Mouse (Mus musculus) small intestine, adult 2 months (tissue): ENCODE data around the gene Cavin3. TPM values are rescaled to one million over a fixed set of nuclear protein-coding genes. Genes with fewer than 3 reads are reported as not detected.
"Not testable (repeated sequence)": the region's sequence is repeated elsewhere in the genome, so short reads cannot be mapped to it uniquely, and the experiment has no call there.

Experiments used
- H3K27ac ChIP-seq: fragments of 200-500 bp; 2 replicates; pipeline ENCODE4 v1.5.1; 2012; ENCODE audit warnings: low read depth, low read length, control low read depth, inconsistent platforms; ENCODE audit not compliant: insufficient read depth
- H3K27me3 ChIP-seq: fragments of 200-500 bp; 2 replicates; pipeline ENCODE4 v1.6.1; 2012; ENCODE audit warnings: mild to moderate bottlenecking, moderate library complexity, low read length, inconsistent platforms; ENCODE audit not compliant: control insufficient read depth, insufficient read depth
- H3K36me3 ChIP-seq: fragments of 200-500 bp; 2 replicates; pipeline ENCODE4 v1.6.1; 2012; ENCODE audit warnings: mild to moderate bottlenecking, low read length, control low read depth, inconsistent platforms; ENCODE audit not compliant: control insufficient read depth, insufficient read depth
- H3K4me1 ChIP-seq: fragments of 200-500 bp; 2 replicates; pipeline ENCODE4 v1.6.1; 2012; ENCODE audit warnings: low read length, inconsistent platforms, mixed read lengths; ENCODE audit not compliant: control insufficient read depth, insufficient read depth, insufficient read length
- H3K4me3 ChIP-seq: fragments of 200-500 bp; 2 replicates; pipeline ENCODE4 v1.5.1; 2012; ENCODE audit warnings: low read depth, mild to moderate bottlenecking, control low read depth, inconsistent platforms, low read length, moderate library complexity
- CTCF ChIP-seq: fragments of 200-500 bp; IDR thresholded peaks from 2 replicates; pipeline ENCODE4 v1.5.1; 2012; ENCODE audit warnings: low read depth, mild to moderate bottlenecking, control low read depth, inconsistent platforms, low read length, moderate library complexity, mixed read lengths; ENCODE audit not compliant: insufficient replicate concordance, insufficient read length; ENCODE audit errors: extremely low read depth
- POLR2A ChIP-seq: fragments of 200-500 bp; IDR thresholded peaks from 2 replicates; pipeline ENCODE4 v1.6.1; 2012; ENCODE audit warnings: low read depth, mild to moderate bottlenecking, control low read depth, inconsistent platforms, low read length, moderate library complexity
- WGBS: fragments of 180-500 bp; shearing (Covaris S2); methylation state at CpG from one replicate; pipeline ENCODE4 v1.1.7; 2018; 5-methylcytosine and 5-hydroxymethylcytosine counted together
- polyA plus RNA-seq: library from polyadenylated mRNA; depleted of rRNA; stranded (reverse); fragments of >200 nt; gene quantifications from 2 replicates; pipeline ENCODE4 v1.2.3, GENCODE M21; 2012

Gene Cavin3
- polyA plus RNA-seq, 1 experiment, result 37.1 TPM

- TF ChIP-seq CTCF (no peak), POLR2A (no peak)
- no peak overlapping the region for H3K4me3 ChIP-seq
- 20% methylated on average over 1 of the region's 1 CpGs for WGBS
- H3K27ac ChIP-seq, result no peak overlapping the region
- H3K4me1 ChIP-seq, result no peaks in the 10 kb centered on the region
- no peaks in the 10 kb centered on the region for H3K27me3 ChIP-seq
- H3K36me3 ChIP-seq, result no peaks in the 10 kb centered on the region
Observed at GRCm38 (mm10) chr7:105472607-105473006, 9.5 kb downstream of the Cavin3 start.

GRCm38 (mm10) chr7:105465505-105465904 lies 16.6 kb downstream of the Cavin3 start:
- not testable (repeated sequence) for H3K27ac ChIP-seq, H3K36me3 ChIP-seq, H3K4me3 ChIP-seq, H3K27me3 ChIP-seq, H3K4me1 ChIP-seq
- WGBS, result 81% methylated on average over 5 of the region's 5 CpGs

- no peaks in the 10 kb centered on the region for H3K4me1 ChIP-seq
- TF ChIP-seq POLR2A (no peak), CTCF (no peak)
- H3K27ac ChIP-seq, result no peak overlapping the region
- no peaks in the 10 kb centered on the region for H3K27me3 ChIP-seq
- no peaks in the 10 kb centered on the region for H3K36me3 ChIP-seq
- H3K4me3 ChIP-seq, result no peak overlapping the region
Observed at GRCm38 (mm10) chr7:105458546-105458945, 23.6 kb downstream of the Cavin3 start.

DNA sequence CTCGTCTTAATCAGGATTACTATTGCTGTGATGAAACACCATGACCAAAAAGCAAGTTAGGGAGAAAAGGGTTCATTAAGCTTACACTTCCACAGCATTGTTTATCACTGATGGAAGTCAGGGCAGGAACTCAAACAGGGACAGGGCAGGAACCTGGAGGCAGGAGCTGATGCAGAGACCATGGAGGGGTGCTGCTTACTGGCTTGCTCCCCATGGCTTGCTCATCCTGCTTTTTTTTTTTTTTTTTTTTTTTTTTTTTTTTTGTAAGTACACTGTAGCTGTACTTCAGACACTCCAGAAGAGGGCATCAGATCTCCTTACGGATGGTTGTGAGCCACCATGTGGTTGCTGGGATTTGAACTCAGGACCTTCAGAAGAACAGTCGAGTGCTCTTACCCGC lies 28.8 kb downstream of the Cavin3 start:
- not testable (repeated sequence) for H3K4me3 ChIP-seq, H3K36me3 ChIP-seq, H3K27me3 ChIP-seq, H3K4me1 ChIP-seq, H3K27ac ChIP-seq
- WGBS, result 83% methylated on average over 4 of the region's 4 CpGs

DNA sequence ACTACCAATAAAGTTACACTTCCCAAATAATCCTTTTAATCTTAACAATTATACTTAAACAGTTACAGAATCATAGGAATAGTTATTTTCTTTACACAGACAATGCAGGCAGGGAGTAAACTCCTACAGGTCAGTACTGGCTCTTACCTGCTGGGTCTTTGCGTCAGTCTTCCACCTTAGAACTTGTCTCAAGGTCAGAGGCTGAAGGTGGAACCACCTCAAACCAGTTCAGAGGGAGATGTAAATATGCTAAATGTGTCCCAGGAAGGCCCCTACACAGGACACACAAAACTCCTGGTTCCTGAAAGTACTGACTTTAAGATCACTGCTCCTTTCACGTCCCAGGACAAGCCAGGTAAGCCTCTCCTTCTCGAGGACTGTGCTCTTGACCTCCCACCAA lies 37.0 kb downstream of the Cavin3 start:
- H3K36me3 ChIP-seq, result no peaks in the 10 kb centered on the region
- no peaks in the 10 kb centered on the region for H3K27me3 ChIP-seq
- WGBS, result 63% methylated on average over 3 of the region's 3 CpGs
- H3K27ac ChIP-seq, result no peak overlapping the region
- no peaks in the 10 kb centered on the region for H3K4me1 ChIP-seq
- no peak overlapping the region for H3K4me3 ChIP-seq
- TF ChIP-seq CTCF (no peak), POLR2A (no peak)

- no peak overlapping the region for H3K4me3 ChIP-seq
- H3K27me3 ChIP-seq, result no peaks in the 10 kb centered on the region
- H3K4me1 ChIP-seq, result no peaks in the 10 kb centered on the region
- no peak for TF ChIP-seq CTCF
- no peak for TF ChIP-seq POLR2A
- WGBS, result 30% methylated on average over 4 of the region's 4 CpGs
- no peaks in the 10 kb centered on the region for H3K36me3 ChIP-seq
- H3K27ac ChIP-seq, result no peak overlapping the region
Observed at GRCm38 (mm10) chr7:105441426-105441825, 40.7 kb downstream of the Cavin3 start.

- H3K36me3 ChIP-seq, result no peaks in the 10 kb centered on the region
- TF ChIP-seq POLR2A, result no peak
- no peak for TF ChIP-seq CTCF
- 73% methylated on average over 7 of the region's 7 CpGs for WGBS
- no peak overlapping the region for H3K4me3 ChIP-seq
- H3K27ac ChIP-seq, result no peak overlapping the region
- H3K27me3 ChIP-seq, result no peaks in the 10 kb centered on the region
- no peaks in the 10 kb centered on the region for H3K4me1 ChIP-seq
Observed at GRCm38 (mm10) chr7:105437979-105438772, 43.9 kb downstream of the Cavin3 start.

DNA sequence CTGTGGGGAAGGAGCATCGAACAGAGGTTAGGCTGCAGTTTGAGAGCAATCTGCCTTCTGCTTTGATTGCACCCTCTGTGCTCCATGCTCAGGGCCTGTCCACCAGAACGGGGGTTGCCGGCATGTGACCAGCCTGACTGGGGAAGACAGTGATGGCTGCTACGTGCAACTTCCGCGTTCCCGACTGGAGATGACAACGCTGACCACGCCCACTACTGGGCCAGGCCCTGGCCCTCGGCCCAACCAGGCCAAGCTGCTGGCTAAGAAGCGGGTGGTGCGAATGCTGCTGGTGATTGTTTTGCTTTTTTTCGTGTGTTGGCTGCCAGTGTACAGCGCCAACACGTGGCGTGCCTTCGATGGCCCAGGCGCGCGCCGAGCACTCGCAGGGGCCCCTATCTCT lies 47.3 kb downstream of the Cavin3 start:
- no peaks in the 10 kb centered on the region for H3K4me1 ChIP-seq
- H3K36me3 ChIP-seq, result no peaks in the 10 kb centered on the region
- no peak overlapping the region for H3K27ac ChIP-seq
- no peak for TF ChIP-seq CTCF
- no peak for TF ChIP-seq POLR2A
- WGBS, result 84% methylated on average over 22 of the region's 22 CpGs
- H3K4me3 ChIP-seq, result no peak overlapping the region
- H3K27me3 ChIP-seq, result no peaks in the 10 kb centered on the region
